Mouse (Mus musculus): ENCODE measurements around the gene Slc22a21.
"Not testable (repeated sequence)": the region's sequence is repeated elsewhere in the genome, so short reads cannot be mapped to it uniquely, and the experiment has no call there.

The Slc22a21 gene

DNA sequence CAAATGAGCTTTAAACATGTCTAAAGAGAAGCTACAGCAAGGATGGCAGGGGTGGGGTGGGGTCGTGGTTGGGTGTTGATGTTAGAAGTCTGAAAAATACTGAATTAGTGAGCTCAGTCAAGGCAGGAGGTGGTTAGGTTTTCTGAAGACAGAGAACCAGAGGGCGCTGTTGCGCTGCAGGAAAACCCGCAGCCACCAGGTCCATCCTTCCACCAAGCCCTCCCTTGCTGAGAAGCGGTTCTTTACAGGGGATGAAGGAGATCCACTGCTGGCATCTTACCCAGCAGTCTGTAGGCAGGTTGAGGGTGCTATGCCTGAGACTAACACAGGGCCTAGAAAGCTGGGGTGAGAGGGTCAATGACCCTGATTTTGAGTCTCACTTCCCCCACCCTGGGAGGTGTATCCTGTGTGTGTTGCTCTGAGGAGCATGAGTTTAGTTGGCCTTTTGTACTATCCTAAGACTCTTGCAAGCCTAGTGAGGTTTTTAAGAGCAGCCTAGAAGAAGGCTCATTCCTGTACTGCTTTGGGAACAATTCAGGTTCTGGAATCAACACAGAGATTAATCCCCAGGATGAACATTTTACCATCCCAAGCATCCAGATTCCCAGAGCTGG, 22.1 kb upstream of the Slc22a21 start:
- in situ Hi-C loops (cut with MboI) = no loop called here

DNA sequence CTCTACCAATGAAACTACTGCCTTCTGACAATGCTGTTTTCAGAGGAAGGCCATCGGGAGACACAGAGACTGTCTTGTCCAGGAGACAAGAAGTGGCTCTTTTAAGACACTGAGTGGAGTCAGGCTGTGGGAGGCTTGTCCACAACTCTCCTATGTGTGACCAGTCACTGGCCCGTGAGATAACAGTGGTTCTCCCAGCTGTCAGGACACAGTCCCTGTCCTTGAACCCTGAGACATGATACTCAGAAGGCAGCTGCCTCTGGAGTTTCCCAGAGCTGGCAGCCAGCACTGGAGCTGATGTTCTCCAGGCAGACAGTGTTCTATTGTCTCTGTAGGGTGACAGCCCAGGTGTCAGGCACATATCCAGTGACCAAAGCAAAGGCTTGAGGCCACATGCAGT, 17.5 kb upstream of the Slc22a21 start:
- in situ Hi-C loops (cut with MboI) = no loop called here

DNA sequence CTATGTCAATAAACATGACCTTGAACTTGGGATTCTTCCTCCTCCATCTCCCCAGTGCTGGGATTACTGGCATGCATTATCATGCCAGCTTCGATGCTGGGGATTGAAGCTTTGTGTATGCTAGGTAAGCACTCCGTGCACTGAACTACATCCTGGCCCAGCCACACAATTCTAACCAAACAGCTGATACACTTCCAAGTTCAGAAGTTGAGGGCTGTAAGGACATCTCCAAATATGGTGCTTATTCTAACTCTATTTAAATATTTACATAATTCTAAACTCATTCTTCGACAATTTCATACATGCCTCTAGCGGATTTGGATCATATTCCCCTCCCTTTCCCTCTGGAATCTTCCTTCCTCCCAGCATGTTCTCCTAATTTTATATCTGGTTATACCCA, 12.1 kb upstream of the Slc22a21 start:
- in situ Hi-C loops (cut with MboI) = no loop called here

DNA sequence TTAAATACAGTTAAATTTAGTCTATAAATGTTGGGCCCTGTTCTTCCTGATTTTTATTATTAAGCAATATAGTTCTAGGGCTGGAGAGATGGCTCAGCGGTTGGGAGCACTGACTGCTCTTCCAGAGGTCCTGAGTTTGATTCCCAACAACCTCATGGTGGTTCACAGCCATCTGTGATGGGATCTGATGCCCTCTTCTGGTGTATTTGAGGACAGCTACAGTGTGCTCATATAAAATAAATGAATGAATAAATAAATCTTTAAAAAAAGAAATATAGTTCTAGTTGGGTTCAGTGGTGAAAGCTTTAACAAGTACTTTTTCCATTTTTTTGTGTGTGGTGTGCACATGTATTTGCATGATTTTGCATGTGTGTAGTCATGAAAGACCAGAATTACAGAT, 9.1 kb upstream of the Slc22a21 start:
- in situ Hi-C loops (cut with MboI) = no loop called here

DNA sequence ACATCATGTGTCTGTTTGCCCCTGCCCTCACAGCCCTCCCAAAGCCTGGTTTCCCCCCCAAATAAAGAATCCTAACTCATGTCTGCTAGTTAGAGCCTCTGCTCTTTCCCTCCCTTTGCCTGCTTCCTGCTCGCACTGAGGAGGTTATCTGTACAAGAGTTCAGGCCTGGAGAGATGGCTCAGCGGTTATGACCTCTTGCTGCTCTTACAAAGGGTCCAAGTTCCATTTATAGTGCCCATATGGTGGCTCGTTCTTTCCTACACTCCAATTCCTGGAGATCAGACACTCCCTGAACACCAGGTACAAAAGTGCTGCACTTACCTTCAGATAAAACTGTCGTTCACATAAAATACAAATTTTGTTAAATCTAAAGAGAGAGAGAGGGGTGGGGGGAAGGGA, 7.9 kb upstream of the Slc22a21 start:
- in situ Hi-C loops (cut with MboI) = no loop called here

DNA sequence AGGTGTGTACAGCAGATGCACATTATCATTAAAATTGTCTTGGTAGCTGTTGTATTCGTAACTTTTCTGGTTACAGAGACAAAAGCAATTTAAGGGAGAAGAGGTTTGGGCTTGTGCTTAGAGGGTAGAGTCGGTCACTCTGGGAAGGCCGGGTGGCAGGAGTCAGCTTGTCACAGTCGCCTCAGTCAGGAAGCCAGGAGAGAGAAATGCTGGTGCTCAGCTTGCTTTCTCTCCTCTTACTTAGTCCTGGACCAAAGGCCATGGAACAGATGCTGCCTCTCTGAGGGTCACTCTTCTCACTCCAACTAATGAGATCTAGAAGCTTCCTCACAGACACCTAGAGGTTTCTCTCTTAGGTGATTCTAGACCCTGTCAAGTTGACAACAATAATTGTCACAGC, 1.3 kb upstream of the Slc22a21 start:
- in situ Hi-C loops (cut with MboI) = no loop called here

DNA sequence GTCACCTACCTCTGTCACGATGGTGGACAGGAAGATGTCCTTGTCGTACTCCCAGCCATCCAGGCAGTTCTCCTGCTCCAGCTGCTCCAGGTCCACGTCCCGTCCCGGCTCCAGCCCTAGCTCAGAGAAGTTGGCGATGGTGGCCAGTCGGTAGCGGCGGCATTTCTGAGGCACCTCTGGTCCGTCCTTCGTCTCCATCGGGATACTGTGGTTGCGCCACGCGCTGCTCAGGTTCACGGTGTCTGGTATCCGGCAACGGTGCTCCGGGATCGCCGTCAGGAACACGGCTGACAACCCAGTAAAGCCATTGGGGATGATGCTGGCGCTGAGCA, 710 bp downstream of the Slc22a21 start:
- in situ Hi-C loops (cut with MboI) = not testable (repeated sequence)

DNA sequence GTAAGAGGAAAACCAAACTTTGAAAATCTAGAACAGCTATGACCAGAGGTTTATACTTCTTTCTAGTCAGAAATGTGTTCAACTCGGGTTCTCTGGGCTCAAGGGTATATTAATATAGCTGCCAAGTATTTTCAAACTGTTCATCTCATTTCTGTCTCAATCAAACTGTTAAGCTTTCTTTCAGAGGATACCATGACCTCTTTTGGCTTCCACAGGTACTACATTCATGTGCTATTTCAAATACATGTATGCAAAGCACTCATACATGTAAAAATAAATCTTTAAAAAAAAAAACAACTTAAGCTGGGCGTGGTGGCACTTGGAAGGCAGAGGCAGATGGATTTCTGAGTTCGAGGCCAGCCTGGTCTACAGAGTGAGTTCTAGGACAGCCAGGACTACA, 2.5 kb downstream of the Slc22a21 start:
- in situ Hi-C loops (cut with MboI) = no loop called here

DNA sequence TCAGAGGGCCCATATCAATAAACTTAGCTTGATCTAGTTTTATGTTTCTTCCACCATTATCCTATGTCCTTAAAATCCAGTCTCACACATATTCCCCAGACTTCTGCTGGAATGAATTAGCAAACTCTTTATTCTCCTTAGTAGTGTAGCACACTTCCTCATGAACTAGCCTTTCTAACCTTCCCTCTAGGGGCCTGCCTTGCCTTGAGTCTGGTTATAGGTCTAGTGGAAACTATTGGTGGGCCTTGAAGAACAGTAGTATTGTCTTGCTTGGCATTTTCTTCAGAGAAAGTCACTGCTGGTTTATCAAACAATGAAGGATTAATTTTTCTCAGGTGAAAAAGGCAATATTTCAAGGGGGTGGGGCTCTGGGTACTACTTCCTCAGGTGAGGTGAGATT, 4.6 kb downstream of the Slc22a21 start:
- in situ Hi-C loops (cut with MboI) = no loop called here

DNA sequence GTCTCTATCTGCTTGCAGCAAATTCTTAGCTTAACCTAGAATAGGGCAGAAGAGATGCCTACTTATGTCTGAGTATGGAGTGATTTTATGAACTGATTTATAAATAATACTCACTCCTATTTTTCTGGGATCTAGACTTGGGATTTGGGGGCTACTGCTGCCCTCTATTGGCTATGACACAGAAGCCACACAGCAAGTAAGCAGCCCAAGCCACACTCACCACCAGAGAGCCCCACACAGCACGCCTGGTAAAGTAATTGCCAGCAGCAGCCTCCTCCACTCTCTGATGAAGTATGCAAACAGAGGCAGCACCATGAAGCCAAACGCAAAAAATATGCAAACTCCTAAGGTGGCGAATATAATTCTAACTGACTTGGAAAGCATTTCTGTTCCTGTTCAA, 21.1 kb downstream of the Slc22a21 start:
- in situ Hi-C loops (cut with MboI) = no loop called here

DNA sequence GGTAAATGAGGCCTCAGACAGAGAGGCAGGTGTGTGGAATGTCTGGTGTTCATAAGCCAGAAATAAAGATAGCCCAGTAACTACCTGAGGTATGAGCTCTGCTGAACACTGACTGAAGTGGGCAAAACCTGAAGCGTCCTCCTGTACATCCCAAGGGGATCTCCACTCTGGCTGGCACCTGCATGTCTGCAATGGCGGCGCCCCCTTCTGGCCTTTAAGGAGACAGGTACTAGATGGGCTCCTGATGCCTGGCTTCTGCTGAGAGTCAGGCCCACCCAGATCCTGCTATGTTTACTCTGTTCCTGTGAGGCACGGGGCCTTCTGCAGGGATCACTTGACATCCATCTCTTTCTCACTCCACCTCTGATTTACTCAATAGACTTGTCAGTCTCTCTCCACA, 22.0 kb downstream of the Slc22a21 start:
- in situ Hi-C loops (cut with MboI) = not testable (repeated sequence)

DNA sequence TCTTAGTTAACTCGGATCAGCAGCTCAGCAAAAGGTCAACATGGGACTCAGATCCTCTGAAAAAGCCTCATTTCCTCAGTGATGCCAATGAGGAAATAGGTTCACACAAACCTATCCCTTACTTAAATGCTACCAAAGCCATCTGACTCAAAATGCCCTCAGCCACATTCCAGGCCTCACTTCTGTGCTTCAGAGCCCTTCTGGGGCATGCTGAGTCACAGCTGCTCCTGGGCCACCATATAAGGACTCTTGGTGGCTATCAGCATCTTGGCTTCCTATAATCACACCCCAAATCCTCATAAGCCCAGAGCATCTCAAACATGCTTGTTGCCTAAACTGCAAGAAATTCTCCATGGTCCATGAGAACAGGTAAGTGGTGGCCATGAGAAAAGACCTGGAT, 23.5 kb downstream of the Slc22a21 start:
- in situ Hi-C loops (cut with MboI) = no loop called here

DNA sequence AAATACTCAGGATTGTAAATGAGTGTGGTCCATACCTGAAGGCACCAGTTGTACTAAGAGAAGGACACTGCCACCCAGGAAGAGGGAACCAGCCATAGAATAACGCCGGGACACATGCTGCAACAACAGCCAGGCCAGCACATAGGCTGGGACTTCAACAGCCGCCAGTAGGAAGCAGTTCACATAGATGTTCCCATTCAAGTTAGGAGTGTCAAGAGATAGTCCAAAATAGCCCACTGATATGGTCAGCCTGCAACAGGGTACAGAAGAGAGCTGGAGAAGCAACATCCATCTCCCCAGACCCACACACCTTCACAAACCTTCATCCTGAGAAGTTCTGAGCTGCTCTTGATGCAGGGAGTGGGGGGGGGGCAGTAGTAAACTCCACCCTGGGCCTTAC, 25.5 kb downstream of the Slc22a21 start:
- in situ Hi-C loops (cut with MboI) = no loop called here

DNA sequence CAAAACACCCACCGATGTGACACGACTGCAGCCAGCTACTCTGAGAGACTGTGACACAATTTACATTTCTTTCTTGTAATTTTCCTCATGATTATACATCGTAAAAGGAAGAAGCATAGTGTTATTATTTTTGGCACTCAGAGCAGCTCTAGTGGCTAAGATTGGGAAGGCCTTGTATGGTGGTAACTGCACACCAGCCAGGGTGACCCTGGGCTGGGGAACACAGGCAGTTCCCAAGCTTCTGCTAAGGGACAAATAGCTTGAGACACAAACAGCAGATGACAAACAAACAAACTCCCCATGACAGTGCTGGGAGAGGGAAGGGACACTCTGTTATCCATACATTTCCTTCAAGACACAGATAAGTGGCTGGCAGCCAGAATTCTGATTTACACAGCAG, 30.0 kb downstream of the Slc22a21 start:
- in situ Hi-C loops (cut with MboI) = not testable (repeated sequence)

DNA sequence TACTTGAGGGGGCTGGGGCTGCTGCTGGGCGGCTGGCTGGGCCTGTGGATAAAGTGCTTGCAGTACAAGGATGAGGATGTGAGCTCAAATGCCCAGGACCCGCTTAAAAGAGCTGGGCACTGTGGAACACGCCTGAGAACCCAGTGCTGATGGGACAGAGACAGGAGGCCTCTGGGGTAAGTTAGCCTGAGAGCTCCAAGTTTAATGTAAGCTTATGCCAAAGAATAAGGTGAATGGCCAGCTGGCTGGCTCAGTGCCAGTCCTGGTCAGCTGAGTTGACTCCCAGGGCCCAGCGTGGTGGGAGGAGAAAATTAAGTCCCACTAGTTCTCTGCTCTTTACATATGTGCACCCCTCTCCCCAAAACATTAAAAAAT, 48.2 kb downstream of the Slc22a21 start:
- in situ Hi-C loops (cut with MboI) = not testable (repeated sequence)

DNA sequence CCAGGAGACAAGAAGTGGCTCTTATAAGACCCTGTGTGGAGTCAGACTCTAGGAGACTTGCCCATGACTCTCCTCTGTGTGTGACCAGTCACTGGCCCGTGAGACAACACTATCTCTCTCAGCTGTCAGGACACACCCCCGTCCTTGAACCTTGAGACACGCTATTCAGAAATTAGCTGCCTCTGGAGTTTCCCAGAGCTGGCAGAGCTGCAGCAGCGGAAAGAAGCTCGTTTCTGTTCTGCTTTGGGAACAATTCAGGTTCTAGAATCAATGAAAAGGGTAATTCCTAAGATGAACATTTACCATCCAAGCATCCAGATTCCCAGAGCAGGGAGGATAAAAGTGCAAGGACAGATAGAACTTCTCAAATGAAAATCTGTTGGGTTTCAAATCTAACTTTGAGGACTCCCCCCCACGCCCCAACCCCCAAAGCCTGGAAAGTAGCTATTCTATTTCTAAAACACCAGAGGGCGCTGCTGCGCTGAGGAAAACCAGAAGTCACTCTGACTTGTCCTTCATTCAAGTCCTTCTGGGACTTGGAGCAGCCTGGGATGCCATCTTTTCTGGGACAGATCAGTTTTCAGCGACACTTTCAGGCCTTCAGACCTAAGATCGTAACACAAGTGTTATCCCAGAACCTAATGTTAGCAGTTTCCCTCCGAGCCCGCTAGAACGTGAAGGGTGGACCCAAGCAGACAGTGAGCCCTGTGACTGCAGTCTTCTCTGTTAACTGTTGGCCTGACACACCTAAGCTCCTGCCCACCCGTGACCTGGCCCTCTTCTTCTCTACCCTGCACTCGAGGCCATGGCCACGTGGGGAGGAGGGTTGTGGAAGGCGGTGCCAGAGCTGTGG, 48.8 kb downstream of the Slc22a21 start:
- in situ Hi-C loops (cut with MboI) = no loop called here

DNA sequence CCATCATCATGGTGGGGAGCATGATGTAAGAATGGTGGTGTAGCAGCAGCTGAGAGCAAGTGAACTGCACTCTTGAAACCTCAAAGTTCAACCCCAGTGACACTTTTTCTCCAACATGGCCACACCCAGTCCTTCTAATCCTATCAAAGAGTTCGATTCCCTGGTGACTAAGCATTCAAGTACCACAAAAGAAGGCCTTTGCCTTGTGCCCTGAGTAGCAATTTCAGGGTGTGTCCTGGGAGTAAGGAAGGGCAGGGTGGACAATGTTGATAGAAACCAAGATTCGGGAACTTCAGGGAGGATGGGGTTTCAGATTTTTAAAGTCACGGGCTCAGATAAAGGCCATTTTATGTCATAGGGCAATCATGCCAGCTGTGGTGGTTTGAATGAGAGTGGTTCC, 50.4 kb downstream of the Slc22a21 start:
- in situ Hi-C loops (cut with MboI) = no loop called here

DNA sequence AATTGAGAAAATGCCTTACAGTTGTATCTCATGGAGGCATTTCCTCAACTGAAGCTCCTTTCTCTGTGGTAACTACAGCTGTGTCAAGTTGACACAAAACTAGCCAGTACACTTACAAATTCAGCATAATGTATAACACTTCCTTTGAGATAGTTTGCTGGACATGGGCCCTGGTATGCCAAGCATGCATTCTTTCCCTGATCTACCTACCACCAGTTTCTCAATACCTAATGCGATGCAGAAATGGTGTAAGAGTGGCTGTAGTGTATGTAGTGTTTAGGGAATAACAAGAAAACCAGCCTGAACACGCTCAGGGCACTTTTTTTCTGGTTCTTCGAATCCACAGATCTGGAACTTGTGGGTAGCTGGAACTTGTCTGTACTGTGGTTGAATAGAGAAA, 51.5 kb downstream of the Slc22a21 start:
- in situ Hi-C loops (cut with MboI) = no loop called here

DNA sequence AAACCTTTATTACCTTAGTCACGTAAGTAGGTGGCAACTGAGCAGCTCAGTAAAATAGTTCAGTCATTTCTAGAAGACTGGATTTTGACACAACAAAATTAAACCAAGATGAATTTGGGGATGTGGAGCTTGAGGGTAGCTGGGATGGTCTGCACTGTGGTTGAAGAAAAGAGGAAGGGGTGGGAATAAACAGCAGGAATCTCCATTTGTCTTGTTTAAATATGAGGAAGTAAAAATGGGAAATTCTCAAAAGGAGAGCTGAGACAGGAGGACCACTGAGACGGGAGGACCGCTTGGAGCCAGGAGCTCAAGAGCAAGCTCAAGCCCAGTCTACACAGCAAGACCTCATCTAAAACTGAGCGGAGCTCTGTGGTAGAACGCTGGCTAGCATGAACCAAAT, 53.8 kb downstream of the Slc22a21 start:
- in situ Hi-C loops (cut with MboI) = no loop called here

DNA sequence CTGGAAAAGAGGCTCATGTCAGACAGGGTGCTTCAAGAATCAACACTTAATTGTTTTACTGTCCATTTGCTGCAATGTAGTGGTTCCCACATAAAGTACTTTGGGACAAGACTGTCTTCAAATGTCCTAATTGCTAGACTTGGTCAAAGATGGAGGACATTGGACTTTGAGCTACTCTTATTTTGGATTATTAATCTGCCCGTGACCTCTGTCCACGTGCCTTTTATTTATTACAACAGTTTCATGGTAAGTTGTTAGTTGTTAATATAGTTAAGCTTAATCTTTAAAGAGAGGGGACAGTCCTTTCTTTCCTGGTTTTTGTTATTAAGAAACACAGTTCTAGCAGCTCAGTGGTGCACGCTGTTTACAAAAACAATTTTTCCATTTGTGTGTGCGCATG, 61.3 kb downstream of the Slc22a21 start:
- in situ Hi-C loops (cut with MboI) = no loop called here

DNA sequence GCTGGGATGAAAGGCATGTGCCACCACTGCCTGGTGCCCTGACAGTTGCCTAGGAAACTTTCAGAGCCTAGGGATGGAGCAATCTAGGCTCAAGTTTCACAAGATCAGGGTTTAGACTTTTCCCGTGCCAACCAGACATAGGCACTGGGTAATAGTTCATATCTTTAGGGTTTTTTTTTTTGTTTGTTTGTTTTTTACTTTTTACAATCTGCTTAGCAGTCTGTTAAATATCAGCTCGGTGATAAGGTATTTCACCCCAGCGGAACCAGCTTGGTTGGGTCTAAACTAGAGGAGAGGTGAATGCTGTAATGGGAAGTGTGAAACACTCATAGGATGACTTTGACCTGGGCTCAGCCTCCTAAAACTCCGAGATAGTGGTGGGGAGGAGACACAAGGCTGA, 69.1 kb downstream of the Slc22a21 start:
- in situ Hi-C loops (cut with MboI) = no loop called here

DNA sequence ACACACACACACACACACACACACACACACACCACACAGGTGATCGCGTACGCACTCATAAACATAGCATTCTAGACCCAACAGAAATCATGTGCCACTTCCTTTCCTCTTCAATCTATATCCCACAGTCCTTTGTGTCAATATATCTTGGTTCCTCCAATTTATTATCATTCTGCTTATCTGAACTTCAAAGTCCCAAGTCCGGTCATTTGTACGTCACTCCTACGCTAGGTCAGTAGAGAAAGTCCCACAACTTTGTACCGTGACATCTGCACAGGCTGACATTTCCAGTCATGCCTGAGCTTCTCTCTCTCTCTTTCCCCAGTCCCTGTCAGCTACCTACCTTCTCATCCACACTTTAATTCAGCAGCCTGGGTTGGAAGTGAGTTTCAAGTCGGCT, 71.4 kb downstream of the Slc22a21 start:
- in situ Hi-C loops (cut with MboI) = no loop called here

DNA sequence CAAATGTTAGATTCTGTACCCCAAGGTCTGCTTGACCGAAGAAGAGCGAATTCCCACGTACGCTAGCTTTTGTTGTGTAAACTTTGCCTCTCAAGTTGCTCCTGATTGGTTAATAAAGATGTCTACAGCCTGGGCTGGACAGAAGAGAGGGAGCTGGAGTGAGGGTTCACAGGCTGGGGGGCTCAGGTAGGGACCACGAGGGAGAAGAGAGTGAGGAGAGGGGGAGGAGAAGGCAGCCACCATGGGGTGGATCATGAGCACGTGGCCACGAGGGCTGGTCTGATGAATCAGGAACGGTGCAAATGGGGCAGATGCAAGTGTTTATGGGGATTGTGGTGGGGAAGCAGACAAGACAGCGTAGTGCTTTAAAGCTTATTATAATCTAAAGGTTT, 75.6 kb downstream of the Slc22a21 start:
- in situ Hi-C loops (cut with MboI) = no loop called here

Data from mature B cell (primary cell).